Mouse (Mus musculus) midbrain, postnatal 0 days (tissue): ENCODE results near the gene Eif4h. TPM values are rescaled to one million over a fixed set of nuclear protein-coding genes. Genes with fewer than 3 reads are reported as not detected.
A peak's percentile ranks its signal among the peaks of the same experiment; 100 is the strongest.

Experiments used
- ATAC-seq: fragments of 200-750 bp; cut with Nextera tagmentation; 2 replicates; pipeline ENCODE4 v1.8.0; 2017; ENCODE audit warnings: moderate number of reproducible peaks, mild to moderate bottlenecking, moderate TSS enrichment, moderate library complexity; ENCODE audit not compliant: low FRiP score
- DNase-seq: peaks from one replicate; pipeline ENCODE4 v3.0.0-alpha.2; 2015; ENCODE audit warnings: low spot score
- H3K27ac ChIP-seq: fragments of 300-500 bp; sonication (generic); 2 replicates; pipeline ENCODE4 v1.5.1; 2014; ENCODE audit warnings: low read depth, mild to moderate bottlenecking, low read length, mixed read lengths
- H3K27me3 ChIP-seq: fragments of 300-500 bp; sonication (generic); 2 replicates; pipeline ENCODE4 v1.6.1; 2014; ENCODE audit warnings: low read length, control low read depth, mixed read lengths; ENCODE audit not compliant: insufficient read depth
- H3K36me3 ChIP-seq: fragments of 300-500 bp; sonication (generic); 2 replicates; pipeline ENCODE4 v1.6.1; 2014; ENCODE audit warnings: low read length, control low read depth, mixed read lengths; ENCODE audit not compliant: insufficient read depth
- H3K4me1 ChIP-seq: fragments of 300-500 bp; sonication (generic); 2 replicates; pipeline ENCODE4 v1.6.1; 2014; ENCODE audit warnings: mild to moderate bottlenecking, control low read depth, antibody characterized with exemption, low read length, mixed read lengths; ENCODE audit not compliant: insufficient read depth
- H3K4me2 ChIP-seq: fragments of 300-500 bp; sonication (generic); 2 replicates; pipeline ENCODE4 v1.6.1; 2014; ENCODE audit warnings: low read depth, mild to moderate bottlenecking, low read length, mixed read lengths; ENCODE audit not compliant: poor library complexity, severe bottlenecking
- H3K4me3 ChIP-seq: fragments of 300-500 bp; sonication (generic); 2 replicates; pipeline ENCODE4 v1.5.1; 2014; ENCODE audit warnings: low read depth, mild to moderate bottlenecking, low read length, moderate library complexity
- H3K9ac ChIP-seq: fragments of 300-500 bp; sonication (generic); replicated peaks from 2 replicates; pipeline ENCODE4 v1.6.1; 2014; ENCODE audit warnings: mild to moderate bottlenecking, low read length, moderate library complexity, mixed read lengths; ENCODE audit not compliant: poor library complexity, severe bottlenecking
- H3K9me3 ChIP-seq: fragments of 300-500 bp; sonication (generic); 2 replicates; pipeline ENCODE4 v1.6.1; 2016; ENCODE audit warnings: low read length, control low read depth
- CTCF ChIP-seq: IDR thresholded peaks from 2 replicates; pipeline ENCODE4 v1.5.1; 2016; ENCODE audit warnings: antibody characterized with exemption, mild to moderate bottlenecking
- WGBS: fragments of 180-500 bp; shearing (Covaris S2); extraction: QIAGEN DNeasy Blood & Tissue Kit; methylation state at CpG from one replicate; pipeline ENCODE4 v1.1.7; 2014; 5-methylcytosine and 5-hydroxymethylcytosine counted together
- polyA plus RNA-seq: library from polyadenylated mRNA; unstranded; fragments of >200 nt; fragmentation: Nextera tagmentation; extraction: Ambion mirVana; gene quantifications from 2 replicates; pipeline ENCODE4 v1.2.1, GENCODE M21; 2015
- total RNA-seq: library from RNA; depleted of rRNA; stranded (reverse); fragments of >200 nt; gene quantifications from 2 replicates; pipeline ENCODE4 v1.2.3, GENCODE M21; 2014

Gene Eif4h
- total and polyA plus RNA-seq, 2 experiments from 2014 or later, result 302 to 435 TPM

DNA sequence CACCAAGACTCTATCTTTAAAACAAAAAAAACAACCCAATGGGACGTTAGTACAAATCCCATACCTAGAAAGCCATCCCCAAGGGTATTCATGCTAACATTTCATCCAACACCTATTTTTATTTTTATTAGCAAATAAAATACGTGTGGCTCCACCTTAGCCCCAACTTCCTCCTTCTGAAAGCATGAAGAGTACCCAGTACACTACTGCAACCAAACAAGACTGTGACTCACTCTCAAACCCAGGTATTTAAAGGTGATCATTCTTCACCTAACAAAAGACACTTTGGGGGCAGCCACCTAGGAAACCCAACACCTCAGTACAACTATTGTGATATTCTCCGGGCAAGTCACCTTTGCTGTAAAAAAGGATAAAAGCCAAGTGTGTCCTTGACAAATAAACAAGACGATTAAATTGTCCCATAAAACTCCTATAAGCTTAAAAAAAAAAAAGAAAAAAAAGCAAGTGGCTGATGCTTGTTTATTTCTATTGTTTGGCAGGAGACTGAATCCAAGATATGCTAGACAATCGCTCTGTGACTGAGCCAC is 1.4 kb downstream of the Eif4h start:
- Histone ChIP-seq H3K27ac (peak overlapping the region; percentile 97; the same call in 1 of the 2 replicates), H3K4me1 (peaks cover 6% of the 10 kb centered on the region; the same call in 1 of the 2 replicates), H3K9me3 (no peaks in the 10 kb centered on the region), H3K36me3 (peaks cover 5% of the 10 kb centered on the region; the same call in 1 of the 2 replicates), H3K4me2 (peak overlapping the region; percentile 59), H3K27me3 (no peaks in the 10 kb centered on the region), H3K4me3 (peak overlapping the region; percentile 99), H3K9ac (peak overlapping the region; percentile 98)
- 35% methylated on average over 5 of the region's 5 CpGs for WGBS
- ATAC-seq, result no peak
- no peak for TF ChIP-seq CTCF
- no peak for DNase-seq

- H3K27me3 ChIP-seq, result no peaks in the 10 kb centered on the region
- no peaks in the 10 kb centered on the region for H3K9me3 ChIP-seq
- H3K36me3 ChIP-seq, result peaks cover 9% of the 10 kb centered on the region; the same call in 1 of the 2 replicates
- H3K9ac ChIP-seq, result no peak overlapping the region
- ATAC-seq (no peak), DNase-seq (no peak)
- 48% methylated on average over 2 of the region's 2 CpGs for WGBS
- H3K4me2 ChIP-seq, result no peak overlapping the region
- H3K4me3 ChIP-seq, result no peak overlapping the region
- H3K4me1 ChIP-seq, result peaks cover 6% of the 10 kb centered on the region; the same call in 1 of the 2 replicates
- no peak for TF ChIP-seq CTCF
- H3K27ac ChIP-seq, result no peak overlapping the region
Measured at GRCm38 (mm10) chr5:134632841-134633240, 6.4 kb downstream of the Eif4h start.

GRCm38 (mm10) chr5:134630835-134631234 is 8.5 kb downstream of the Eif4h start:
- Histone ChIP-seq H3K27me3 (no peaks in the 10 kb centered on the region), H3K4me1 (no peaks in the 10 kb centered on the region), H3K9me3 (no peaks in the 10 kb centered on the region), H3K4me3 (no peak overlapping the region), H3K36me3 (peaks cover 28% of the 10 kb centered on the region), H3K27ac (no peak overlapping the region), H3K9ac (no peak overlapping the region), H3K4me2 (no peak overlapping the region)
- ATAC-seq, result no peak
- TF ChIP-seq CTCF, result no peak
- no peak for DNase-seq

DNA sequence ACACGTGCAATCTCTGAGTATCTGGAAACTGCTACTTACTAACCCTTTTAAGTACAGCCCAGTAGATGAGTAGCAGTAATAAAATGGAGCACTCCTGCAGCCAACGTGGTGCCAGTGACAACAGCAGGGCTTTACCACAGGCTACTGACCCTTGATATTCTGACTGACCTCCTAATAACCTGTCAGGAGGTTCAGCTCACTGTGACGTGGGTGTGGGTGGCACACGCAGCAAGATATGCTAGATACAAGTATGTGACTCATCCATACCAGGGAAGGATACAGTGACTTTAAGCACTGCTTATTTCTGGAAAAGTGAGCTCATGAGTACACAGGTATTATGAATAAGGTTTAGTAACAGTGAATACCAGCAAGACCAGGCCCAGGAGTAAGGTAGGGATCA is 9.8 kb downstream of the Eif4h start:
- ATAC-seq (no peak), DNase-seq (no peak)
- H3K4me1 ChIP-seq, result no peaks in the 10 kb centered on the region
- H3K36me3 ChIP-seq, result peaks cover 35% of the 10 kb centered on the region
- no peak overlapping the region for H3K27ac ChIP-seq
- WGBS, result 87% methylated on average over 4 of the region's 4 CpGs
- no peak overlapping the region for H3K4me3 ChIP-seq
- H3K9me3 ChIP-seq, result no peaks in the 10 kb centered on the region
- H3K27me3 ChIP-seq, result no peaks in the 10 kb centered on the region
- TF ChIP-seq CTCF, result no peak
- no peak overlapping the region for H3K4me2 ChIP-seq
- H3K9ac ChIP-seq, result no peak overlapping the region

DNA sequence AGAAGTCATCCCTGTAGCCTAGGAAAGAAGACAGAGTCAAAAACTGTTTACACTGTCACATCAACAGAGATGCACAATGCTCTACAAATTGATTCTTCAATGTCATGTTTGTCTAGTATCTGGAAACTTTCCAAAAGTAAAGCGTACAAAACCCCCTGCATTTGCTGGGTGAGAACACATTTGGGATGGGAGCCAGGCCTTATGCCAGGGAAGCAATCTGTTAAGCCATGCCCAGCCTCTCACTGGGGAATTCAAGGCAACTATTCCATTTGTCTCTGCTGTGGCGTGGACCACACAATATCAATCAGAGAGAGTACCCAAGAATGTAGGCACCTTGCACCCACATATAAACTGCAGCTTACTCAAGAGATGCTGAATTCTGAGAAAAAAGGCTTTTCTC is 17.2 kb downstream of the Eif4h start:
- Histone ChIP-seq H3K27ac (no peak overlapping the region), H3K4me2 (no peak overlapping the region), H3K9ac (no peak overlapping the region), H3K4me3 (no peak overlapping the region), H3K36me3 (peaks cover 89% of the 10 kb centered on the region), H3K4me1 (no peaks in the 10 kb centered on the region), H3K27me3 (no peaks in the 10 kb centered on the region), H3K9me3 (no peaks in the 10 kb centered on the region)
- WGBS, result 62% methylated on average over 2 of the region's 2 CpGs
- ATAC-seq, result no peak
- TF ChIP-seq CTCF, result no peak
- DNase-seq, result peak; percentile 79

DNA sequence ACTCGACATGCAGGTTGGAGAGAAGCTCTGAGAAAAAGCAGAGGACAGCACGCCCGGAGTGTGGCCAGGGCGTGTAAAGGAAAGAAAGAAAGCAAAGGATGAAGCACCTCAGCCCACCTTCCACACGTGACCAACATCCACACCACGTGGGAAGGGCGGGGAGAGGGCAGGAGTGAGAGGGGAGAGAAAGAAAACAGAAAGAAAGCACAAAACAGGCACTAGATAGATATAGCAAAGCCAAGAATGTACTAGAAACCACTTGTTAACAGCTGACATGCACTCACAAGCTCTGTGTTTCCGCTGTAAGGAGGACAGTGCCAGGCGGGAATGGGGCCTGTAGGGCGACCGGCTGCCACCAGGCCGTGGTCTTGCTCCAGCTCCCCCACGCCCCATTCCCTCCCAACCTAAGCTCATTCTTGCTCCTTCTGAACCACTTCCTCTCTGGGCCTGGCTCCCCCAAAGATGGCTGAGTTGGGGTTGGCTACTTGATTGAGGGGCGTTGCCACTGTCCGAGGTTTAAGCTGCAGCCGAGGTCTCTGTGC is 18.1 kb downstream of the Eif4h start:
- WGBS, result 93% methylated on average over 16 of the region's 16 CpGs
- no peaks in the 10 kb centered on the region for H3K27me3 ChIP-seq

More for the DNA sequence above, 18.1 kb downstream of the Eif4h start:
- H3K27ac ChIP-seq, result no peak overlapping the region
- H3K9me3 ChIP-seq, result no peaks in the 10 kb centered on the region
- no peak overlapping the region for H3K4me3 ChIP-seq
- H3K4me1 ChIP-seq, result no peaks in the 10 kb centered on the region
- H3K9ac ChIP-seq, result no peak overlapping the region
- DNase-seq (no peak), ATAC-seq (no peak)
- no peak for TF ChIP-seq CTCF
- H3K4me2 ChIP-seq, result no peak overlapping the region
- peaks cover 81% of the 10 kb centered on the region for H3K36me3 ChIP-seq
